Mouse (Mus musculus) small intestine, adult 2 months (tissue): Measurements from ENCODE around the gene Dync1li2.

Experiments
- CTCF ChIP-seq: fragments of 200-500 bp; IDR thresholded peaks from 2 replicates; pipeline ENCODE4 v1.5.1; 2012; ENCODE audit warnings: low read depth, mild to moderate bottlenecking, control low read depth, inconsistent platforms, low read length, moderate library complexity, mixed read lengths; ENCODE audit not compliant: insufficient replicate concordance, insufficient read length; ENCODE audit errors: extremely low read depth
- POLR2A ChIP-seq: fragments of 200-500 bp; IDR thresholded peaks from 2 replicates; pipeline ENCODE4 v1.6.1; 2012; ENCODE audit warnings: low read depth, mild to moderate bottlenecking, control low read depth, inconsistent platforms, low read length, moderate library complexity

GRCm38 (mm10) chr8:104443125-104443679, 355 bp upstream of the Dync1li2 start:
- TF ChIP-seq POLR2A: no peak
- TF ChIP-seq CTCF: no peak
